Mouse (Mus musculus) neural tube, embryonic 15.5 days (tissue): Measurements from ENCODE around the gene A930002H24Rik. TPM values are rescaled to one million over a fixed set of nuclear protein-coding genes. Genes with fewer than 3 reads are reported as not detected.

Experiments used
- ATAC-seq: fragments of 200-750 bp; cut with Nextera tagmentation; 2 replicates; pipeline ENCODE4 v1.8.0; 2017; ENCODE audit warnings: mild to moderate bottlenecking, moderate TSS enrichment, moderate library complexity; ENCODE audit not compliant: low FRiP score
- H3K27ac ChIP-seq: fragments of 300-500 bp; sonication (generic); replicated peaks from 2 replicates; pipeline ENCODE4 v1.5.1; 2015; ENCODE audit warnings: mild to moderate bottlenecking, inconsistent platforms
- H3K27me3 ChIP-seq: fragments of 300-500 bp; sonication (generic); replicated peaks from 2 replicates; pipeline ENCODE4 v1.6.1; 2015; ENCODE audit warnings: inconsistent platforms
- H3K36me3 ChIP-seq: fragments of 300-500 bp; sonication (generic); 2 replicates; pipeline ENCODE4 v1.6.1; 2015; ENCODE audit warnings: inconsistent platforms
- H3K4me1 ChIP-seq: fragments of 300-500 bp; sonication (generic); 2 replicates; pipeline ENCODE4 v1.6.1; 2015; ENCODE audit warnings: inconsistent platforms
- H3K4me2 ChIP-seq: fragments of 300-500 bp; sonication (generic); 2 replicates; pipeline ENCODE4 v1.6.1; 2015; ENCODE audit warnings: inconsistent platforms, mild to moderate bottlenecking, moderate library complexity
- H3K4me3 ChIP-seq: fragments of 300-500 bp; sonication (generic); replicated peaks from 2 replicates; pipeline ENCODE4 v1.5.1; 2015; ENCODE audit warnings: mild to moderate bottlenecking, inconsistent platforms
- H3K9ac ChIP-seq: fragments of 300-500 bp; sonication (generic); replicated peaks from 2 replicates; pipeline ENCODE4 v1.6.1; 2015; ENCODE audit warnings: mild to moderate bottlenecking, inconsistent platforms
- H3K9me3 ChIP-seq: fragments of 300-500 bp; sonication (generic); replicated peaks from 2 replicates; pipeline ENCODE4 v1.6.1; 2016; ENCODE audit warnings: inconsistent platforms
- WGBS: fragments of 180-500 bp; shearing (Covaris S2); methylation state at CpG from one replicate; pipeline ENCODE4 v1.1.7; 2015; ENCODE audit warnings: mixed read lengths; 5-methylcytosine and 5-hydroxymethylcytosine counted together
- polyA plus RNA-seq: library from polyadenylated mRNA; unstranded; fragments of >200 nt; fragmentation: Nextera tagmentation; extraction: Ambion mirVana; gene quantifications from 2 replicates; pipeline ENCODE4 v1.2.1, GENCODE M21; 2015

A930002H24Rik gene
- polyA plus RNA-seq, 1 experiment from 2014 or later, result 3.6 TPM

- Histone ChIP-seq H3K36me3 (no peaks in the 10 kb centered on the region), H3K27ac (no peak overlapping the region), H3K4me2 (no peak overlapping the region), H3K27me3 (no peaks in the 10 kb centered on the region), H3K4me3 (no peak overlapping the region), H3K4me1 (no peaks in the 10 kb centered on the region), H3K9ac (no peak overlapping the region), H3K9me3 (no peaks in the 10 kb centered on the region)
- WGBS, result 62% methylated on average over 4 of the region's 4 CpGs
- ATAC-seq, result no peak
Measured at GRCm38 (mm10) chr17:63831550-63831949, 32.0 kb downstream of the A930002H24Rik start.

GRCm38 (mm10) chr17:63828561-63829332, 34.8 kb downstream of the A930002H24Rik start:
- Histone ChIP-seq H3K9me3 (no peaks in the 10 kb centered on the region), H3K4me2 (no peak overlapping the region), H3K36me3 (no peaks in the 10 kb centered on the region), H3K27ac (no peak overlapping the region), H3K4me3 (no peak overlapping the region), H3K9ac (no peak overlapping the region), H3K27me3 (no peaks in the 10 kb centered on the region), H3K4me1 (no peaks in the 10 kb centered on the region)
- ATAC-seq, result no peak
- 50% methylated on average over 5 of the region's 5 CpGs for WGBS

DNA sequence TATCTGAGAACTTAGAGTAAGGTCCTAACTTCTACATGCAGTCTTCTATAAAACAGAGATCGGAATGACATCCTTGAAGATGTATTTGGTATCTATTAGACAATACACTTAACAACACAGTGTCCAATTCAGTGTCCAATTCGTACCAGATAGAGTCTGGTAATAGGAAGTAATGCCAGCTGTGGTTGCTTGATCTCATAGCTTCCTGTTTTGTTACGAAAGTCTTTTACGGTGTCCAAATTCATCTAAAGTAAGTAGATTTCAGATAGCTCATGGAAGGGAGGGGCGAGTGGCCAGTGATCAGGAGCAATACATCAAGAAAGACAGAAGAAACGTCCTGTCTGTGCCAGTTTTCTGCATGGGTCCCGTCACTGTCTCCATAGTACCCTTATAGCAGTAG, 36.8 kb downstream of the A930002H24Rik start:
- H3K9me3 ChIP-seq, result no peaks in the 10 kb centered on the region
- H3K9ac ChIP-seq, result no peak overlapping the region
- WGBS, result 80% methylated on average over 7 of the region's 7 CpGs
- no peaks in the 10 kb centered on the region for H3K27me3 ChIP-seq
- H3K27ac ChIP-seq, result no peak overlapping the region
- ATAC-seq, result no peak
- no peak overlapping the region for H3K4me2 ChIP-seq
- no peaks in the 10 kb centered on the region for H3K4me1 ChIP-seq
- no peak overlapping the region for H3K4me3 ChIP-seq
- no peaks in the 10 kb centered on the region for H3K36me3 ChIP-seq

GRCm38 (mm10) chr17:63826196-63826595, 37.4 kb downstream of the A930002H24Rik start:
- H3K27me3 ChIP-seq, result no peaks in the 10 kb centered on the region
- no peaks in the 10 kb centered on the region for H3K9me3 ChIP-seq
- H3K4me2 ChIP-seq, result no peak overlapping the region
- ATAC-seq, result no peak
- H3K36me3 ChIP-seq, result no peaks in the 10 kb centered on the region
- H3K4me1 ChIP-seq, result no peaks in the 10 kb centered on the region
- no peak overlapping the region for H3K4me3 ChIP-seq
- 88% methylated on average over 8 of the region's 8 CpGs for WGBS
- H3K9ac ChIP-seq, result no peak overlapping the region
- no peak overlapping the region for H3K27ac ChIP-seq

GRCm38 (mm10) chr17:63824141-63824540, 39.5 kb downstream of the A930002H24Rik start:
- no peak for ATAC-seq
- H3K27me3 ChIP-seq, result no peaks in the 10 kb centered on the region
- H3K9me3 ChIP-seq, result no peaks in the 10 kb centered on the region
- H3K36me3 ChIP-seq, result no peaks in the 10 kb centered on the region
- H3K4me3 ChIP-seq, result no peak overlapping the region
- no peaks in the 10 kb centered on the region for H3K4me1 ChIP-seq
- no peak overlapping the region for H3K9ac ChIP-seq
- 94% methylated on average over 4 of the region's 4 CpGs for WGBS
- no peak overlapping the region for H3K27ac ChIP-seq
- no peak overlapping the region for H3K4me2 ChIP-seq

DNA sequence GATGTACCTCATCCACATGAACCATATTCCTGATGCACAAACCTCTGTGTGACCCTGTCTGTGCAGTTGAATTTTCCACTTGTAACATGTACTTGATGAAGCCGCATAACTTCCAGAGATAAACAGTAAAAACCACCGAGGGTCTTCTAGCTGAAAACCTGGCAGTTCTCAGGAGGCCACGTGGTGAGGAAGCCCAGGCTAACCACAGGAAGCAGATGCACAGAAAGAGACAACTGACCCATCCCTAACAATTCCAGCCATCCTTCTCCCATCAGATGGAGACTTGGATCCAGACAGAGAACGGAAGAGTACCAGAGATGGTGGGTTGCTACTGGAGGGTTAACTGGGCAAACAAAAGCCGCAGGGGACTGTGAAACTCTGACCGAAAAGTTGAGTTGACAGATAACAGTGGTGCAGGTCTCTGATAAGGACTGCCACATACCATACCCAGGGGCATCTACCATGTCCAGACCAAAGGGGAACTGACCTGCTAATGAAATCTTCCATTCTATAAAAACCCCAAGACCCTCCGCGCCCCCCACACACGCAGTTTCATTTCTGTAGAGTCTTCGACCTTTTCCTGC, 45.1 kb downstream of the A930002H24Rik start:
- no peaks in the 10 kb centered on the region for H3K9me3 ChIP-seq
- no peaks in the 10 kb centered on the region for H3K36me3 ChIP-seq
- H3K4me2 ChIP-seq, result no peak overlapping the region
- no peak overlapping the region for H3K4me3 ChIP-seq
- no peaks in the 10 kb centered on the region for H3K27me3 ChIP-seq
- H3K27ac ChIP-seq, result no peak overlapping the region
- H3K9ac ChIP-seq, result no peak overlapping the region
- H3K4me1 ChIP-seq, result no peaks in the 10 kb centered on the region
- no peak for ATAC-seq
- 87% methylated on average over 10 of the region's 10 CpGs for WGBS

DNA sequence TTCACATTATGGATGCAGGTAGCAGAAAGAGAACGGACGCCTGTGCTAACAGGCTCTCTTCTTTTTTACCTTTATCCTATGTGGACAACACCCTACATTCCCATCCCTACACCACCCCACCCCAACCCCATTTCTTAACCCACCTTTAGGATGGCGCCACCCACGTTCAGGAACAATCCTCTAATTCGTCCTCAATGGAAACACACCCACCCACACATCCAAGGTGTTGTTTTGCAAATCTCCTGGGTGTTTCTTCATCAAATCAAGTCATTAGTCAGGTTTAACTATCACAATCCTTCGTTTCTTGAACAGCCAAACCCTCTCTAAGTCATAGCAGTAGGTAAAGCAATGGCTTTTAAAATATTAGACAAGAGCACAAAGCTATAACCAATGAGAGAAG, 50.0 kb downstream of the A930002H24Rik start:
- 82% methylated on average over 6 of the region's 6 CpGs for WGBS
- no peak for ATAC-seq
- no peak overlapping the region for H3K4me3 ChIP-seq

More for the DNA sequence above, 50.0 kb downstream of the A930002H24Rik start:
- Histone ChIP-seq H3K9me3 (no peaks in the 10 kb centered on the region), H3K36me3 (no peaks in the 10 kb centered on the region), H3K4me1 (peaks cover 10% of the 10 kb centered on the region), H3K27me3 (no peaks in the 10 kb centered on the region), H3K4me2 (no peak overlapping the region), H3K9ac (no peak overlapping the region), H3K27ac (no peak overlapping the region)

Other genes starting within 250 kb of the A930002H24Rik start
- gene Fer, start 729 bp downstream of the A930002H24Rik start, polyA plus RNA-seq, result 30.0 and 31.5 TPM in 2 replicates